Mouse (Mus musculus) layer of hippocampus, adult 11-12 months (tissue): Measurements from ENCODE around the gene Tenm3.

Experiments used
- DNase-seq: peaks from one replicate; pipeline ENCODE4 v3.0.0; 2022; ENCODE audit warnings: low spot score

The Tenm3 gene

DNA sequence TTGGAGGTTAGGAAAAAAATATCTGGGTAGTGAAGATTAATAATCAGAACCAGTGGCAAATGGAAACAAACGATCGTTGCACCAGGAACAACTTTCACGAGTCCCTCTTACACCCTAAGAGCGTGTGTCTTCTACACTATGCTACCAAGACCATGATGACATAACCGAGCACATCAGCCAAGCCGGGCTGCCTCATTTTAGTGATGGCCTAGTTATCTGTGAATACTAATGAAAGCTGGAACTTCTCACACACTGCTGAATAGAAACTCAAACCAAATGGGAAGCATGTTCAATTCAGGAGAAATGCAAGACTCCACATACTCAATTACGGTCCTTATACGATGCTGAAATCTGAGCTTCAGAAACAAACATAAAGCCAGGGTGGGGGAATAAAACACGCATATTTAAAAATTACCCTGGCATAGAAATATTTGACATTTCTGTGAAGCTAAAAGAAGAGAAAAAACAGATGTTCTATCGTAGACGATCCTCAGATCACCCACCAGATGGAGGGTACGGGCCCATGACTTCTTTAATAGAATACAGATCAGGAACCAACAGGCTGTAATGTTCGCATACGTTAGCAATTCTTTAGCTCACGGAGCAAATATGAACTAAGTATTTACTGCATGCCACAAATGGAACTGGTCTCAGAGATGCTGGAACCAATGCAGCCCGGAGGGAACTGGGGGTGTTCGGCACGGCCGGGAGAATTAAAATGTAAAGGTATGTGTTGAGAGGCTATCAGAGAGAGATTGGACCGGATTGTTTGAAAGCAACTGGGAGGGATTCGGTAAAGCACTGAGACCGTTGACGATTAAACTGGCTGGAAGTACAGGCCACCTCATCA, 393.1 kb downstream of the Tenm3 start:
- no peak for DNase-seq

DNA sequence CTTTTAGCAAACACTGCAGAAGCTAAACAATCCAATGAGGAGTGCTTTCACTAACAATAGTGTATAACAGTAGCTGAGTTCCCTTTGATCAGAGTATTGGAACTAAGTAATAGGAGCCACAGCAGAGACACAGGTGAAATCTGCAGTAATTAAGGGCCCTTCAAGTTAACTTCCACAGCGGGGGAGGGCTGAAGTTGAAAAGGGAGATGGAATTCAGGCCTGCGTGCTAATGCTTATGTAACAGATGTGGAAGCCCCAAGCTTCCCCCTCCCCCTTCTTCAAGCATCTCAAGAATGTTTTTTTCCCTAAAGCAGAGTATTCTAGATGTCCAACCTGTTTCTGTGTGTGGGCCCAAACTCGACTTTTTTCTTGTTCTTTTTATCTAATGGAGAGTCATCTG, 394.1 kb downstream of the Tenm3 start:
- no peak for DNase-seq

DNA sequence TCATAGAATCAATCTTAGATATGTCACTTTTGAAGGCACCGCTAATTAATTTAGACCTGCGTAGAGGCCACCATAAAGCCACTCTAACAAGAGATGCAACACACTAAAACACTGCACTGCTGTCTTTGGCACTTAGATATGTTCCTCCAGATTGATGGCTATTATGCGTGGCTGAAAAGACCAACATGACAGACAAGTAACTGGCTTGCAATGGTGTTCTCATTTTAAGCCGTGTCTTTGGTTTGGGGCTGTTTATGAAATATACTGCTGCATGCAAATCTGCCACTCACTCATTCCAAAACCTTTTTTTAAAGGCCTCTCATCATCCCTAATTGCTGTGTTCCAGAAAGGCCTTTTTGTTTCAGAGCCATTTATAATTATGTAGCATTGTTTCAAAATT, 398.1 kb downstream of the Tenm3 start:
- no peak for DNase-seq

DNA sequence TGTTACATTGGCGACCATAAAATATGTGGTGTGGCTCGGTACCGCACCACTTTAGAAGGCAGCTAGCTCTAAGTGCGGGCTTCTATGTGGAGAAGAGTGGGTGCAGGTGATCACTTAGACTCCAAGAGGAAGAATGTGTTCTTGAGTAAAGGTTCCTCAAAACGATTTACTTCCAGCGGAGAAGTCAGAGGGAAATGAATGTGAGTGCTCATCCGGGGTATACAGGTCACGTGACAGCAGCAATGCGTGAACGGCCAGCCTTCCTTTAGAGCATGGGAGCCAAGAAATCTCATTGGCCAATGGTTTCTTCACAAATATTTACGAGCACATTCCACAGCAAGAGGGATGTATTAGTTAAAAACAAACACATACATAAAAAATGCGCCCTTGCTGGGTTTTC, 404.3 kb downstream of the Tenm3 start:
- DNase-seq: no peak

DNA sequence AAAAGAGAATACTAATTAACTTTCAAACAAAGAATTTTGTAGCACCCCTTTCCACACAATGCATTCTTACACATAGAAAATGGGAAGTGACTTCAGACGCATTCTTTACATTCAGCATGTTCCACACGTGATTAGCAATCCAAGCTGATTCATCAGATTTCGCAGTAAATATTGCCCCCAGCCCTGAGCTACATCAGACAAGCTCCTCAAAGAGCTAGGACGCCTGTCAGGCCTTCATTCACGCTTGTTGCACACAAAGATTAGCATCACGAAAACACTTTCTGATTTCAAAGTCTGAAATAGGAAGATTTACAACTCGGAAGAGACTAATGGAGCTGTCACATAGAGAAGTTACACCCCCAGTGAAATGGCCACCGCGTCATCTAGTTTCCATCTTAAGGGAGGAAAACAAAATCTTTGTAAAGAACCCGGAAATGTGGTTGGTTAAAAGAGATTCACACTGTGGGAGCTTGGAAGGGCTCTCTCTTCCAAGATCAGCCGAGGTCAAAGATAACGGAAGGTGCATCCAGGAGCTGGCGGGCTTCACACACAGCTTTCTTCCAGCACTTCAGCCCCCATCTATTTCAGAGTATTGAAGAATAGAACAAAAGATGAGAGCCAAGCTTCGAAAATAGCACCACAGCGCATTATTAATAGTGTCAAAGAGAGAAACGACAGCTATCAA, 406.1 kb downstream of the Tenm3 start:
- DNase-seq: no peak

DNA sequence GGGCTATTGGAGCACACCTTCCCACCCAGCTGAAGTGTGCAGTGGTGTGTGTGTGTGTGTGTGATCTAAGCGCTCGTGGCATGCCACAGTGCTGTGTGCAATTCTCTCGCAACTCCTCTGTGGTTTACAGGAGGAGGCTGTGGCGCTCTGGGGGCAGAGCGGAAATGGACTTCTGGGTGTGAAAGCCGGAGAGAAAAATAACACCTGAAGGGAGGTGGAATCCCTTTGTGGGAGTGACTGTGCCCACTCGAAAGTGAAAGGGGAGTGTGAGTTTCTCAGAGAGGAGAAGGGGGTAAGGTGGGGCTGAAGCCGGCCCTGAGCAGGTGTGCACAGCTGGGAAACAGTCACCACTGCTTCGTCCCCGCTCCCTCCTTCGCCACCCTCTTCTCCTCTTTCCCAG, 418.6 kb downstream of the Tenm3 start:
- no peak for DNase-seq

DNA sequence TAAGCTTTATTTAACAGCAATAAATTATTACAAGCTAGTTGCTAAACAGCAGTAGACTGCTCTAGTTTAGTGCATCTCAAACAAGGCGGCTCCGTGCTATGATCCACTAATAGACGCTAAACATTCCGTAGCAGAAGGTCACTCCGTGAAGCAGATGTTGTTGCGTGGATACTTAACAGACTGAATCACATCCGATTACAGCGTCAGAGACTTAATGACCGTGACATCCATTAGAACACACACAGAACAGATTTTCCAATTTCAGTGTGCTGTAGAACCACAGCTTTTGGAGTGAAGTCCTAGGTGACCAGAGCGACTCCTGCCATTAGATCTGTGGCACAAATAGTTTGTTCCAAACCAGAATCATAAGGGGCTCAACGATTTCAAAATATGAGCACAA, 426.0 kb downstream of the Tenm3 start:
- no peak for DNase-seq

DNA sequence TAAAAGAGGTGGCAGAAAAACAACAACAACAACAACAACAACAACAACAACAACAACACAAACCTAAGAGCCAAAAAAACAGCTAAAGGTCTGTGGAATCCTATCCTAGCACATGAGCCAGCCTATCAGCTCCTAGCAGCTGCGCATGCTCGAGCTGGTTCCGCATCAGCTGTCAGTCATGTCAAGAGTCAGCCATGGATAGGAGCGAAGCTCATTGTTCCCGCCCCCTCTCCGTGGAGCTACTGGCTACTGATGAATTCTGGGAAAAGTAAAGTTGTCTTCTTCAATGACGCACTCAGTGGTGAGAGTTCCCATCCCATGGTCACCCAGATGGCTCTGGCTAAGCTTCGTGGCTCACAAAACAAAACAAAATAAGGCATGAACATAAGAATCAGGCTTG, 432.8 kb downstream of the Tenm3 start:
- DNase-seq: no peak

DNA sequence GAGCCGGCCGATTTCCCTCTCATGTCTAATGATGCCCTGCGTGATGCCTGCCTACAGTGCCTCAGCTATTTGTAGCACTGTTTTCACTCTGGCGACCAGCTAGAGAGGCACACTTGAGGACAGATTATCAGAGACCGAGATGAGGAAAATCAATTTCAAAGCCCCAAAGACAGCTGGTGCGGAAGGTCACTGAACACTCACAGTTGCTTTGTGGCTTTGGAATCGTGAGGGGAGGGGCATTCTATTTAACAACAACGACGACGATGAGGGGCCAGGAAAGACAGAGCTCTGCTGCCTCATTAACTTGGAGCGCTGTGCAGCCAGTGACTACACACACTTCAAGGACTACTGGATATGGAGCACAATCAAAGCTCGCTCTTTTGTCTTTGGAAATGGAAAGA, 443.2 kb downstream of the Tenm3 start:
- DNase-seq: no peak

DNA sequence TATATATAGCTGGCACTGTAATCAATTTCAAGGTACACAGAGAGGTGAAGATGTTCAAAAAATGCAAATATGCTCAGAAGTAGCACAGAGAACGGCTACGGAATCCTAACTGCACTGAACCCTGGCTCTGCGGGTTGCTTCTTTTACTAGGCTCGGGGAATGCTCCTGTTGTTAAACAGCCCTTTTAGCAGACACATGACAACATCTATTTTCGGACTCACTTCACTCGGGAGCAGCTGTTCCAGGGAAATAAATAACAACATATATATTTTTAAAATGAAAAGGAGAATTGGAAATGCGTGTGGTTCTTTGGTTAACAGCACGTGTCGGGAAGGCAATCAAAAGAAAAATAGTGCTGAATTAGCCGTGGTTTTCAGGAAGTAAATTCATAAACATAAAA, 457.9 kb downstream of the Tenm3 start:
- DNase-seq: no peak

DNA sequence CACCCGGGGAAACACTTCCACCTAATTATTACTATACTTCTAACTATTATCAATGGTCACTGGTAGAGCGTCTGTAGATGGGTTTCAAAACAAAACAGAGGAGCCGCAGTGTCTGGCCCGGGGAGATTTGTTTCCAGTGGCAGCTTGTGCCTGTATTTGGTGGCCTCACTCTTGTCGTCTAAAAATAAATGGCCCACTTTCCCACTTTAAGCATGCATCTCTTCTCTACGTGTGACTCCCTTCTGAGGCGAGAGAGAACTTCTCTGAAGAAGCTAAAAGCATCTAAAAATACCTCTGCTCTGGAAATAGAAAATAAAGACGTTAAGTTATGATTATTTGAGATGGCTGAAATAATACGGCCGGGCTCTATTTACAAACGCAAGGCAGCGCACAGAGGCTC, 463.7 kb downstream of the Tenm3 start:
- no peak for DNase-seq

DNA sequence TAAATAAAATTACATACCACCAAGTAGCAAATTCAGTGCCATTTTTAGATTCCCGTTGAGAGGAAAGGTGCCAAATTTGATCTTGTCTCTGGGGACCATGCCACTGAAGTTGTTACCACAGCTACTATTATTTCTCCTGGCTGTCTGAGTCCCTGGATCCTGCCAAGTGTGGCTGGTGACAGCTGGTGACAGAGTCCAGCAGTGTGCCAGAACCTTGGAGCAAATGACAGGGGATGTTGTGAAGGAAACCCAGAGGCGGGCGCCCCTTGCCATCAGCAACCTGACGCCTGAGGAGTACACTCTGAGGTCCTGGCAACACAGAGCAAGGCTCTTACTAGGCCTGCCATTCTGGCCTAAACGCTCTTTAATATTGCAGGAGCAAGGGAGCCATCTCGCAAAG, 467.0 kb downstream of the Tenm3 start:
- peak; percentile 63 for DNase-seq

DNA sequence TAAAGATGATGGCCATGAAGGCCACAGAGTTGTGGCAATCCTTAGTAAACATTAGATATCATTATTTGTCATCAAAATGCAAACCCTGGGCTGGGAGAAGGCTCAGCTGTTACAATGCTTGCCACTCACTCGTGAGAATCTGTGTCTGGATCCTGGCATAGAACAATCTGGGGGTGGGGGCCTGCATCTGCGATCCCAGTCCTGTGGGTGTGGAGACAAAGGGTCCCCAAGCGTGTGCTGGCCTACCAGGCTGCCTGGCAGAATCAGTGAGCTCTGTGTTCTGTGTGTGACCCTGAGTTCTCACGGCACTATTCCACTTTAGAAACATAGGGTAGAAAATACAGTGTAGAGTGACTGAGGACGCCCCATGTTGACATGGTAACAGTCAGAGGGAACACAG, 468.6 kb downstream of the Tenm3 start:
- DNase-seq: peak; percentile 44

DNA sequence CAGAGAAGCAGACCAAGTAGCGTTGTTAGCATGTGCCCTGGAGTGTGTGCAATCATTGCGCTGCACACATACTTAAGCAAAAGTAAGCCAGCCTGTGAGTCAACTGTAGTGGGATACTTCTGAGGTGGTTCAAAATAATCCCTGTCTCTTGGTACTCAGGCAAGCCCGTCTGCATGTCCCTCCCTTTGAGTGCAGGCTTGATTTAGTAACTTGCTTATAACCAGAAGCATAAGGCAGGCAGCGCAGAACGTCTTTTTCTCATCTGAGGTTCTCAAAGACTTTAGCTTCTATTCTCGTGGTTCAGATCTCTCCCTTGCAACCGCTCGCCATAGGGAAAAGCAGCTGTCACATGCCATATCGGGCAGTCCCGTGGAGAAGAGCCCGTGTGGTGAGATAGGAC, 470.3 kb downstream of the Tenm3 start:
- DNase-seq: no peak

DNA sequence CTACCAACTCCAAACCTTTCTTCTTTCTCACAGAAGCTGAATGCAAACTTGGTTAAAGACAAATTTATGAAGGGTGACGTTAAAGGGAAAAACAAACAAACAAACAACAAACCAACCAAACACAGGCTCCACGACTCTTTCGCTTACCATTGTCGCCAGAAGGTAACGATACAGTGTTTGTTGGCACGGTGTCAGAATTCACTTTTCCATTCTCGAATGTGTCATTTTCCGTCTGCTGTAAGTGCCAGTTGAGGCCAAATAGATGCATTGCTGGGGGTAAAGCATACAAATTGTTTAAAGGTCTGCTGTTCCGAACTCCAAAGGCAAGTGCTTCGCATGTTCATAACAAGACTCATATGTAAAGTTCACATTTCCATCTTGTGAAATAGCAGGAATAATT, 476.6 kb downstream of the Tenm3 start:
- no peak for DNase-seq

DNA sequence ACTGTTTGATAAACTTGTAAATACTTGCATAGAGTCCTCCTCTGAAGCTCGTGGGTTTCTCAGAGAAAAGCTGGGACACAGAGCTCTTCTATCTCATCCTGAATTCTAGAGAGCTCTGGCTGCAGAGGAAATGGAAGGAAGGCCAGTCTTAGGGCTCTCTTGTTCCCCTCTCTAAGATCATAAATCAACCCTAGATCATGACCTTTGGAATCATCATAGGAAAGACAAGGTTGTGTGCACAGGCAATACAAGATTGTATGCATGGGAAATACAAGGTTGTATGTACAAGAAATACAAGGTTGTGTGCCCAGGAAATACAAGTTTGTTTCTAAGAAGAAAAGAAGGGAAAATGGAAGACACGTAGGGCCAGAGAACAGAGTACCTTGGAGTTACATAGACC, 486.9 kb downstream of the Tenm3 start:
- no peak for DNase-seq

DNA sequence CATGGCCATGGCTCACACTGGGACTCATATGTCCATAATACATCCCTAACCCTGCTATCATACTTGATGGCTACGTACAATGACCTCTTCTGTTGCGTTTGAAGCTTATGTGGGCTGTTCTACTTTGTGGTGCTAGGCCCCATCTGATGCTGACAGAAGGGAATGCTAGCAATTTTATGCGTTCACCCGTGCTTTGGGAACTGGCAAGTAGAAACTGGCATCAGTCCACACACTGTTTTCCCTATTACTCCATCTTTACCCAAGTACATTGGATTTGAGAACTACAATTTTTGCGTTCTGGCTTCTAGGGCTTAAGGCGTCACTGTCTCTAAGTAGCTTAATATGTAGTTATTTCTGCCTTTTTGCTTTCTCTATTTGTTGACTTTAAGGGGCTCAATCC, 490.3 kb downstream of the Tenm3 start:
- DNase-seq: no peak

DNA sequence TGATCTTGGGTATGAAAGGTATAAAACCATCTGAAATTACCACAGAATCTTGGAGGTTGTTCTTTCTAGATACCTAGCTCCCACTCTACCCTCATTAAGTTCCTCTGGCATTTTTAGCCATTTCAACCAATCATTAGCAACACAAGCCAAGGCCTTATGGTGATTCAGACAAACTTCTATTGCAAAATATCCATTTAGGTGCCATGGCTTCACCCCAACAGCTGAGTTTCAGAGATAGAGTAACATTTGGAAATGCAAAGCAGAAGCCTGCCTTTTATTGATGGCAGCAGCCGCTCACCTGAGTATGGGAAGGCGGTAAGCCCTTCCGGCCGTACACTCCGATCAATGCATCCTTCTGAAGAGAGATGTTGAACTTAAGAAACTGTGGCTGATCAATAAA, 494.9 kb downstream of the Tenm3 start:
- no peak for DNase-seq

DNA sequence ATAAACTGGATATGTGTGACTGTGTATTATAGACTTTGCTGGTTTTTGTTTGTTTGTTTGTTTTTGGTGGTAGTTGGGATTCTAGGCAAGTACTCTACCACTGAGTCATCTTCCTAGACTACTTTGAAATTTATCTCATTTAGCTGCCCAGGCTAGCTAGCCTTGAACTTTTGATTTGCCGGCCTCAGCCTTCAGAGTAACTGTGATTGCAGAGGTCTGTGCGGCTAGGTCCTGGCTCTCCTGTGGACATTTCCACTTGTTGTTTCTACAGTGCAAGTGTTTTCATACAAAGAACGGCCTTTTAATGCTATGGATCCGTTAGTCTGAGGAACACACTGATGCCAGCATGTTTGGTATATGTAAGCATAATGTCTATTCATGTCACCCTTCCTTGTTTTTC, 495.4 kb downstream of the Tenm3 start:
- no peak for DNase-seq

DNA sequence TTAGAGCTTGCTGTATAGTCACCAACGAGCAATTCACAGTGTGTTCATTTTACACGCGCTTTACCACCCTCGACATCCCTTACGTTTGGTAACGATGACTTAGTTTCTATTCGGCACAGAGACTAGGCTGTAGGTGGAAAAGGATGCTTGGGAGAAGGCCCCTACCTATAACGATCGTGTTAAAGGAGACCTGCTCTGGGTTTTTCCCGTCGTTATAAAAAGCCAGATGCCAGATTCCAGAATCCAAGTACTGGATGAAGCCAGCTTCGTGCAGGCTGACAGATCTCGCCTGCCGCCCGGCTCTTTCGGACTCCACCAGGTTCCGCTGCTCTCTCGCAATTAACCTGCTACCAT, 500.7 kb downstream of the Tenm3 start:
- no peak for DNase-seq

DNA sequence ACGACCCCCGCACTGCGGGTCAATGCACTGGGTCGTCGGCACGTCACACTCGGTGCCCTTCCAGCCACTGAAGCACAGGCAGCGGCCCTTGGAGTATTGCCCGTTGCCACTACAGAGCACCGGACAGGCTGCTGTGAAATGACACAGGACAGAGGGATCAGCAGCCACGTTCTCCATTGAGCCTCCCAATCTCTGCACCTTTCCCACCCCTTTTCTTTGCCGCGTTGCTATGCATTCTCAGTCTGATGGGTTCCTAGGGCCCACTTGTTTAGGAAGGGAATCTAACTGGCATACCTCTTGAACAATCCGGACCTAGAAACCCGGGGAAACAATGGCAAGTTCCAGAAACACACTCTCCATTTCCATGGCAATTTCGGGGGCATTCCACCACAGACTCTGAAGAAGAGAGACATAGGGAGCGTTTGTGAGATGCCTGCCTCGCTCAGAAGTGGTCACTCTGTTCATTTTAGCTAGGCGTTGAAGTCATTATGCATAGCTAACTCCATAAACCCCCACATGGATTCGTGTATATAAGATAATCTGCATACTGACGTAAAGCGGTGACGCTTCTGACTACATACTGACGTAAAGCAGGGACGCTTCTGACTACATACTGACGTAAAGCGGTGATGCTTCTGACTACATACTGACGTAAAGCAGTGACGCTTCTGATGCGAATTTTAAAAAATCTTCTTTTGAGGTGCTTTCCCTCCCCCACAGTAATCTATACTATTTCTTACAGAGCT, 501.3 kb downstream of the Tenm3 start:
- no peak for DNase-seq

DNA sequence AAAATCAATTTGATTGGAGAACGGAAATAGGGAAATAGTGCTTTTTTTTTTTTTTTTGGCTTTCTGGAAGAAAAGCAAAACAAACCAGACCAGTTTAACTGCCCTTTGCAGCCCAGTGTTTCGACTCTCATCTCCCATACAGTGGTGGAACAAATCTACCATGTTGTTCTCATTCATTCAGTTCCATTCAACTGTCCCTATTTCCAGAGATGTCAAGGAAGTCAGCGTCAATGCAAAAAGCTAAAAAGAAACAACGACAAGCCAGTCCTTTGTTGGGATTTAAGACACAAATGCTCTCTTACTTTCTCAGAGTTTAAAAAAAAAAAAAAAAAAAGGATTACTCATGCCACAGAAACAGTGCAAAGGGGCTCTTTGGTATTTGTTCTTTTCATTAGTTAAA, 502.1 kb downstream of the Tenm3 start:
- no peak for DNase-seq

DNA sequence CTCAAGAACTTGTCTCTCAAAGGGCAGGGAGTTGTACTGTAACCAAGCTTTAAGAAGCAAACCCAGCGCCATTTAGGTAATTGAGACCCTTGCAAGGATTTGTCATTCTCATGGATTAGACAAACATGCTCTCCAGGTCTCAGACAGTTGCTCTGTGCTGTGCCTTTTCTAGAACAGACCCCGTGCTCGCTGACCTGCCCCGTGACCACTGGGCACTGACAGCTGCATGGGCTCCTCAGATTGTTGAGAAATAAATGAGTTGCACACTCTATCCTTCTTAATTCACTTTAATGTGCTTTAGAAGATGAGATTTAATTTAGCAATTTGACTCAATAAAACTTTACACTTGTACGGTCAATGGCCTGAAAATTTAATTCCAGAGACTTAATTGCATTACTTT, 502.5 kb downstream of the Tenm3 start:
- DNase-seq: no peak
